Mouse (Mus musculus): ENCODE measurements around the gene Tmem37.
A peak's percentile ranks its signal among the peaks of the same experiment; 100 is the strongest.

- TF ChIP-seq CTCF (IDR thresholded peaks at IDR 0.05; ENCODE audit: low read depth, low read length) (peak; percentile 44; the same call in 1 of the 2 replicates), POLR2A (IDR thresholded peaks at IDR 0.05; ENCODE audit: borderline replicate concordance, low read depth, low read length) (no peak)
Observed at GRCm38 (mm10) chr1:120098327-120098726, 24.5 kb upstream of the Tmem37 start.

Measured in bone marrow macrophage, adult 2 months (primary cell).